Mouse (Mus musculus) liver, postnatal 0 days (tissue): ENCODE data around the gene Pdzph1. TPM values are rescaled to one million over a fixed set of nuclear protein-coding genes. Genes with fewer than 3 reads are reported as not detected.

ENCODE experiments used
- ATAC-seq: fragments of 200-750 bp; cut with Nextera tagmentation; 2 replicates; pipeline ENCODE4 v1.8.0; 2017; ENCODE audit warnings: mild to moderate bottlenecking, moderate library complexity
- DNase-seq: peaks from one replicate; pipeline ENCODE4 v3.0.0-alpha.2; 2016
- H3K27ac ChIP-seq: fragments of 300-500 bp; sonication (generic); 2 replicates; pipeline ENCODE4 v1.5.1; 2014; ENCODE audit warnings: antibody characterized with exemption, moderate library complexity, mild to moderate bottlenecking, low read depth
- H3K27me3 ChIP-seq: fragments of 300-500 bp; sonication (generic); 2 replicates; pipeline ENCODE4 v1.6.1; 2014; ENCODE audit warnings: low read length, control low read depth, mixed read lengths; ENCODE audit not compliant: insufficient read depth
- H3K36me3 ChIP-seq: fragments of 300-500 bp; sonication (generic); replicated peaks from 2 replicates; pipeline ENCODE4 v1.6.1; 2014; ENCODE audit warnings: mild to moderate bottlenecking, control low read depth, low read length, moderate library complexity, mixed read lengths; ENCODE audit not compliant: insufficient read depth
- H3K4me1 ChIP-seq: fragments of 300-500 bp; sonication (generic); 2 replicates; pipeline ENCODE4 v1.6.1; 2014; ENCODE audit warnings: antibody characterized with exemption, mild to moderate bottlenecking, control low read depth; ENCODE audit not compliant: insufficient read depth
- H3K4me2 ChIP-seq: fragments of 300-500 bp; sonication (generic); 2 replicates; pipeline ENCODE4 v1.6.1; 2014; ENCODE audit warnings: low read depth, mild to moderate bottlenecking, low read length, moderate library complexity, mixed read lengths
- H3K4me3 ChIP-seq: fragments of 300-500 bp; sonication (generic); 2 replicates; pipeline ENCODE4 v1.5.1; 2014; ENCODE audit warnings: low read depth, low read length
- H3K9ac ChIP-seq: fragments of 300-500 bp; sonication (generic); replicated peaks from 2 replicates; pipeline ENCODE4 v1.6.1; 2014; ENCODE audit warnings: mild to moderate bottlenecking, moderate library complexity
- H3K9me3 ChIP-seq: fragments of 300-500 bp; sonication (generic); 2 replicates; pipeline ENCODE4 v1.6.1; 2016; ENCODE audit warnings: mild to moderate bottlenecking, control low read depth, low read length, mixed read lengths
- CTCF ChIP-seq: sonication (generic); IDR thresholded peaks from 2 replicates; pipeline ENCODE4 v1.5.1; 2016; ENCODE audit warnings: antibody characterized with exemption, low read depth
- EP300 ChIP-seq: IDR thresholded peaks from 2 replicates; pipeline ENCODE4 v1.6.1; 2016; ENCODE audit warnings: antibody characterized with exemption, low read depth, mild to moderate bottlenecking
- WGBS: fragments of 180-500 bp; shearing (Covaris S2); extraction: QIAGEN DNeasy Blood & Tissue Kit; methylation state at CpG from one replicate; pipeline ENCODE4 v1.1.7; 2014; ENCODE audit not compliant: insufficient replicate concordance; 5-methylcytosine and 5-hydroxymethylcytosine counted together
- polyA plus RNA-seq: library from polyadenylated mRNA; unstranded; fragments of >200 nt; fragmentation: Nextera tagmentation; extraction: Ambion mirVana; gene quantifications from 2 replicates; pipeline ENCODE4 v1.2.1, GENCODE M21; 2015

Pdzph1 gene
- polyA plus RNA-seq, 1 experiment from 2014 or later, result not detected

- under 1% methylated on average over 22 of the region's 22 CpGs for WGBS
Measured at GRCm38 (mm10) chr17:59013091-59013459, 21.9 kb upstream of the Pdzph1 start, which contains the start of gene Nudt12. Nudt12 (minus strand) TSS chr17:59013372.

DNA sequence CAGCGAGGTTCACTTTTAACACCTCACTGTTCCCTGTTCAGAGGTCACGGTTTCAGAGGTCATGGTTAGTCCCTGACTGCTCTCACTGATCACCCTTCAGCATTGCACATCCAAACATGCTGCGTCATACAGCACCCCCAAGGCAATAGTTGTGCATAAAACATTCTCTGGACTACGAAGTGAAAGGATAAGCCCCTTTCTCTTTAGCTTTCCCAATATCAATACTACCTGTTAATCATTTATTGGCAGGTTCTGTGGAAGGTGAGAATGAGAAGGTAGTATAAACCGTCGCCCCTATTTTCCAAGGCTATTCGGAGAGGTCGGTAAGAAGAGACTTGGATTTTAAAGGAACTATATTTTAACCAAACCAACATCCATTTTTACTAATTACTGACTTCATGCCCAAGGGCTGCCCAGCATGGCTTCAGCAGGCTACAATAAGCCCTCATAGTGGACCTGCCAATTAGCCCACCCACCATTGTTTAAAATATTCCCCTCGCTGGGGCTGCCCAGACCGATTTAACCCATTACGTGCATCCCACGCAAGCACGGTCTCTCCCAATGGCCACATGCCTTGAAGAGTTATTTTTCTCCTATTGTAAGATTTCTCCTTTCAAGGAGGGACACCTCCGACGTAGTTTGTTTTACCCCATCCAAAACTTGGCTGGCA is 21.4 kb upstream of the Pdzph1 start:
- H3K27me3 ChIP-seq, result no peaks in the 10 kb centered on the region
- no peak for TF ChIP-seq CTCF
- TF ChIP-seq EP300, result no peak
- peak overlapping the region; percentile 86 for H3K9ac ChIP-seq
- peak overlapping the region; percentile 94 for H3K27ac ChIP-seq
- 6% methylated on average over 15 of the region's 15 CpGs for WGBS
- peak overlapping the region; percentile 73 for H3K4me2 ChIP-seq
- peak overlapping the region; percentile 77 for H3K4me3 ChIP-seq
- DNase-seq (peak; percentile 71), ATAC-seq (peak; percentile 93)
- H3K9me3 ChIP-seq, result no peaks in the 10 kb centered on the region
- 0 out of 2 replicates have a peak, but pooled peaks cover 5% of the 10 kb centered on the region for H3K36me3 ChIP-seq
- H3K4me1 ChIP-seq, result no peaks in the 10 kb centered on the region

More at GRCm38 (mm10) chr17:59013091-59013459, 21.9 kb upstream of the Pdzph1 start, which contains the start of gene Nudt12:
- peak; percentile 86 for ATAC-seq
- H3K9ac ChIP-seq, result peak within 1 kb of the TSS; percentile 86
- peak; percentile 73 for DNase-seq
- no peaks in the 10 kb centered on the region for H3K4me1 ChIP-seq
- H3K27ac ChIP-seq, result peak within 1 kb of the TSS; percentile 94
- H3K27me3 ChIP-seq, result no peaks in the 10 kb centered on the region
- peak within 1 kb of the TSS; percentile 73 for H3K4me2 ChIP-seq
- peak within 1 kb of the TSS; percentile 77 for H3K4me3 ChIP-seq
- TF ChIP-seq CTCF, result no peak
- TF ChIP-seq EP300, result no peak
- no peaks in the 10 kb centered on the region for H3K9me3 ChIP-seq
- H3K36me3 ChIP-seq, result 0 out of 2 replicates have a peak, but pooled peaks cover 5% of the 10 kb centered on the region

- DNase-seq (no peak), ATAC-seq (peak; percentile 37; the same call in 1 of the 2 replicates)
- H3K9me3 ChIP-seq, result no peaks in the 10 kb centered on the region
- 67% methylated on average over 13 of the region's 13 CpGs for WGBS
- H3K9ac ChIP-seq, result no peak overlapping the region
- no peaks in the 10 kb centered on the region for H3K27me3 ChIP-seq
- TF ChIP-seq CTCF (no peak), EP300 (no peak)
- no peaks in the 10 kb centered on the region for H3K4me1 ChIP-seq
- H3K36me3 ChIP-seq, result 0 out of 2 replicates have a peak, but pooled peaks cover 5% of the 10 kb centered on the region
- no peak overlapping the region for H3K4me3 ChIP-seq
- peak overlapping the region; percentile 73 for H3K4me2 ChIP-seq
- H3K27ac ChIP-seq, result peak overlapping the region; percentile 94
Measured at GRCm38 (mm10) chr17:59011546-59012307, 20.6 kb upstream of the Pdzph1 start.

DNA sequence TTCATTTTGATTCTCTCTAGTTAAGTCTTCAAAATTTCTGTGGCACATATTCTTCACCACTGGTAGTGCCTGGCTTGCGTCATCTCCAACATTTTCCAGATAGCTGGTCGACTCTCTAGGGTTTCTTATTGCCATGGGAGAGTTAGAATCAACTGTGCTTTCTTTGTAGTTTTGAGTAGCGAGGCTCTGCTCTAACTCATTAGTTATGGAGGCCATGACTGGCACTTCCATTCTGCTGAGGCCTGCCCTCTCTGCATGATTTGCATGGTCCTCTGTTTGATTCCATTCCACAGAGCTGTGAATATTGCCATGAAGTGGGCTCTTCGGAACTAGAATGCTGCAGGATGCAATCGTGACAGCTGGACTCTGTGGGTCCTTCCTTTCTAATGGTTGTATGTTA is 17.9 kb downstream of the Pdzph1 start:
- no peak overlapping the region for H3K9ac ChIP-seq
- DNase-seq (no peak), ATAC-seq (no peak)
- H3K4me2 ChIP-seq, result no peak overlapping the region
- TF ChIP-seq CTCF (no peak), EP300 (no peak)
- WGBS, result 68% methylated on average over 5 of the region's 5 CpGs
- H3K4me1 ChIP-seq, result no peaks in the 10 kb centered on the region
- no peaks in the 10 kb centered on the region for H3K36me3 ChIP-seq
- H3K4me3 ChIP-seq, result no peak overlapping the region
- no peaks in the 10 kb centered on the region for H3K9me3 ChIP-seq
- no peaks in the 10 kb centered on the region for H3K27me3 ChIP-seq
- H3K27ac ChIP-seq, result no peak overlapping the region

- Histone ChIP-seq H3K36me3 (no peaks in the 10 kb centered on the region), H3K27ac (no peak overlapping the region), H3K4me1 (no peaks in the 10 kb centered on the region), H3K9ac (no peak overlapping the region), H3K4me2 (no peak overlapping the region), H3K27me3 (no peaks in the 10 kb centered on the region), H3K9me3 (no peaks in the 10 kb centered on the region), H3K4me3 (no peak overlapping the region)
- DNase-seq (peak; percentile 56), ATAC-seq (peak; percentile 50; the same call in 1 of the 2 replicates)
- WGBS, result 18% methylated on average over 3 of the region's 3 CpGs
- TF ChIP-seq CTCF, result peak; percentile 77
- TF ChIP-seq EP300, result no peak
Measured at GRCm38 (mm10) chr17:58959905-58960304, 31.3 kb downstream of the Pdzph1 start.

DNA sequence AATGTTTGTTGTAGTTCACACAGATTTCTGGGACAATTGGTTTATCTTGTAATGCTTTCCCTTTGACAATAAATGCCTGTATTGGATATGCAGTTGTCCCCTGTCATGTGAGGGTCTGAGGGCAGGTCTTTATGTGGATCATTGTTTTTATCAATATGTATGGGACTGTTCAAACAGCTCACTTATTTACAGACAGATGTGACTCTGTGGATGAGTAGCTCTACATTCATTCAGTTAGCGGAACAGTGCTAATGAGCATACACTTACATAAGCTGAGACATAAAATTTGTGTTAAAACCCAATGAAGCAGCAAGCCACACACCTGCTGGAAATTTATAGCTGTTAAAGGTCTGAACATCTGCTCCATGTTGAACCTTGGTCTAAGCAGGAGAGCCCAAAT is 34.1 kb downstream of the Pdzph1 start:
- no peak for ATAC-seq
- H3K4me2 ChIP-seq, result no peak overlapping the region
- H3K9me3 ChIP-seq, result no peaks in the 10 kb centered on the region

More for the DNA sequence above, 34.1 kb downstream of the Pdzph1 start:
- TF ChIP-seq CTCF, result no peak
- TF ChIP-seq EP300, result no peak
- Histone ChIP-seq H3K4me3 (no peak overlapping the region), H3K27ac (no peak overlapping the region), H3K4me1 (no peaks in the 10 kb centered on the region), H3K36me3 (no peaks in the 10 kb centered on the region), H3K9ac (no peak overlapping the region), H3K27me3 (no peaks in the 10 kb centered on the region)
- no peak for DNase-seq
- WGBS, result 83% methylated on average over 1 of the region's 1 CpGs
